Mouse (Mus musculus) heart, postnatal 4 days (tissue): ENCODE data around the gene Lce6a. TPM values are rescaled to one million over a fixed set of nuclear protein-coding genes. Genes with fewer than 3 reads are reported as not detected.

Source experiments
- DNase-seq: peaks from one replicate; pipeline ENCODE4 v3.0.0; 2021
- total RNA-seq, 2 experiments: library from RNA; stranded (reverse); gene quantifications; 2 replicates each; pipeline ENCODE4 v1.2.3; 2021

Gene Lce6a
- not detected for total RNA-seq

DNA sequence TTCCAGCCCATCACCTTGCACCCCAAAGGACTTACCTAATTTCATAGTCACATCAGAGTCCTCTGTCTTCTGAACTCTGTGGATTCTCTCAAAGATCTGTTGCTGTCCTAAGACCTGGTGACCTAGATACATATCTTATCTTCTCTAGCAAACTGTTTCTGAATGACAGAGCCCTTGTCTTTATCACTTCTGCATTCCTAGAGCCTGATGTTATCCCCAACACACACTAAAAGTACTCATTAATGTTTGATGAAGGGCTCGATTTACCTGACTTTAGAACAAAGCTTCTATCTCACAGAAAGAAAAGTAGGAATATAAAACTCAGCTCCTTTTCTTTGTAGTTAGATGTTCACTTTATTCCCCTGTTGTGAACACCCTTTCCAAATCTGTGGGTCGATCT lies at the start of gene Lce6a:
Gene Lce6a, minus strand, starts transcription at position 101 of the 400 bp plus-strand sequence.
- no peak for DNase-seq

DNA sequence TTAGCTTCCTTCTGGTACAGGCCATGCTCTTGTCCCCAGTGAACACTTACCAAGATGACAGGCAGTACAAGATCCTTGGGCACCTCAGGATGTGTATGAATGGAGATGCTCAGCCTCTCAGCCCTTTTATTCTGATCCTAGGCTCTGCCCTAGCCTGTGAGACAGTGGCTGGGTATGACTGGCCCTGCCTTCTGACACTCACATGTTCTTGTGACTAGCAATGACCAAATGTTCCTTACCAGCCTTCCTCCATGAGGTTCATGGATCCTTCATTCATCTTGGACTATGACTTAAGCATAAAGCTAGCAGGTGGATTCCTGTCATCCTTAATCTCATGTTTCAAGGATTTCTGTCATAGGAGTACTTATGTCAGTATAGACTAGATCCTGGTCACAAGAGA lies 48.8 kb upstream of the Lce6a start, which contains the start of gene Lce1a2:
Gene Lce1a2, minus strand, starts transcription at position 101 of the 400 bp plus-strand sequence.
- DNase-seq, result no peak

DNA sequence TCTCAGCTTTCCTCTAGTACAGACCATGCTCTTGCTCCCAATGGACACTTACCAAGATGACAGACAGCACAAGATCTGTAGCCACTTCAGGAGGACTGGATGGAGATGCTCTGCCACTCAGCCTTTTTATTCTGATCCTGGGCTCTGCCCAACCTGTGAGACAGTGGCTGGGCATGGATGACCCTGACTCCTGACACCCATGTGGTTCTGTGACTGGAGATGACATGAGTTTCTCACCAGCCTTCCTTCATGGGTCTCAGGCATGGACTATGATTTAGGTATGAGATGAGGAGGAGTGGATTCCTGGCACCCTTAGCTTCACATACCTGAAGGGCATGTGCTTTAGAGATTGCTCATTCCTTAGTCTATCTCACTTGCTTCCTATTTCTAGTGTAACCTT lies 35.4 kb upstream of the Lce6a start, which contains the start of gene Lce1b:
Gene Lce1b, minus strand, starts transcription at position 101 of the 400 bp plus-strand sequence.
- no peak for DNase-seq

DNA sequence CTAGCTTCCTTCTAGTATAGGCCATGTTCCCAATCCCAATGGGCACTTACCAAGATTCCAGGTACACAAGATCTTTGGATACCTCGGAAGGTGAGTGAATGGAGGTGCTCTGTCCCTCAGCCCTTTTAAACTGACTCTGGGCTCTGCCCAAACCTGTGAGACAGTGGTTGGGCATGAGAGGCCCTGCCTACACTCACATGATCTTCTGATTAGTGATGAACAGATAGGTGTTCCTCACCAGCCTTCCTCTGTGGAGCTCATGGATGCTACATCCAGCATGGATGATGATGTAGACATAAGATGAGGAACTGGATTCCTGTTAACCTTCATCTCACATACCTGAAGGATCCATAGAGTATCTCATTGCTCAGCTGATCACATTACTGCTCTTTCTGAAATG lies 26.7 kb upstream of the Lce6a start, which contains the start of gene Lce1a1:
Gene Lce1a1, minus strand, starts transcription at position 101 of the 400 bp plus-strand sequence.
- no peak for DNase-seq

DNA sequence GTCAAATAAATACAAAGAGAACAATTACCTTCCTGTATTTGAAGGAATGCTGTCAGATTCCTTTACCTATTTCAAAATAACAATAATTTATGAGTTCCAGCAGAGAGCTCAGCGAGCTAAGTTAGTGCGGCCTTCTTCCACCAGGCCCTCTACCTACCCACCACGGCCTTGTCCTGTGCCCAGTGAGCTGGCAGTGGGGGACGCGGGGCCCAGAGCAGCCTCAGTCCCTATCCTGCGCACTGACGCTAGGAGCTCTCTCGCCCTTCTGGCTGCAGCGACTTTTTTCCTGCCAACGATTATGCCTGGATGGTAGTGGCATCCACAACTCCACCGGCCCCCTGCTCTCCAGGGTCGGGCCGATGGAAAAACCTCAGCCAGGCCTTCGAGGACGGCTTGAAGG lies 18.4 kb upstream of the Lce6a start:
- no peak for DNase-seq

DNA sequence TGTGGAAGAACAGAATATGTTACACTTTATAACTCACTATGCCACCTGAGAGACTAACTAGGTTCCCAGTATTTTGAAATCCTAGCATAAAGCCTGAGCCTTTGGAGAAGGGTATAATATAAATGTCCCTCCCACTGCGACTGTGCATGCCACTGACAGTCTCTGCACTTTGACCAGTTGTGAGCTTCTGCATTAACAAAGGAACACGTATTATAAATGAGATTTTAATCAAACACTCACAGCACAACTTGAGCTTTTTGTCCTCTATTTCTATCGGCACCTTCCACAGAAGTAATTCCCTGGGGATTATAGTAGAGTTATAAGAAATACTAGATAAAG lies 17.2 kb upstream of the Lce6a start:
- no peak for DNase-seq

DNA sequence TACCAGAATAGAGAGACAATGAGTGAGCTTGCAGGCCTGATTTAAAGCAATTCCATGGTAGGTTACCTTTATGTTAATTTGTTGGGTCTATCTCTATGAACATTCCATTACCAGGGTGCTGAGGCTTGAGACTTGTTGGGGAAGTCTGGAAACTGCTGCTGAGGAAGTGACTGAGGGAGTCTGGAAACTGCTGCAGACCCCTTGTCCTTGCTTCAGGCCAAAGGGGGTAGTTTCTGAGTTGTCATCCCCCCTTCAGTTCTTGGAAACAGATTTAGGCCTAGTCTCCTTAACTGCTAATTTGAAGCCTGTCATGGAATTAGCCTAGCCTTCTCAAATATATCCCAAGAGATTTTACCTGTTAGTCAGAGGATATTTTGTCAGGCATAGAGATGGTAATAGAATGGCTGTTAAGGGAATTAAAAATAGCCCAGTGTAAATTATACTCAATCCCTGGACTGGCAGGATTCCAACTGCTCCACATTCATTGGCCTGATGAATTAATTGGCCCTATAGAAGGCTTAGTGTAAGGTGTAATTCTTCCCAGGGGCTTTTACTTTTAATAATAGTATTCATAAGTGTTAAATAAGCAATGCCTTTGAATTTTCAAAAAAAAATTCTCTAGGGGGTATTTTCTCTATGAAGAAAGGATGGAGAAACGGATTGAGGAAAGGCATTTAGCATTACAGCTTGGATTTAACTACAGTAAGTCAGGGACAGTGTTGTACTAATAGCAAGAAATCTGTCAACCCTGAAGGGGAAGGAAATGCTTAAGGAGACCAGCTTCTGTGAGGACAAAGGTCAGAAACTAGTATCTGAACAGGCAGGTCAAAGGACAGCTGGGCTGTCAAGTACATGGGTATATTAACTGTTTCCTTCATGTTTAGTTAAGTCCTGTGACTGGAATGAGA lies 16.5 kb upstream of the Lce6a start:
- no peak for DNase-seq

DNA sequence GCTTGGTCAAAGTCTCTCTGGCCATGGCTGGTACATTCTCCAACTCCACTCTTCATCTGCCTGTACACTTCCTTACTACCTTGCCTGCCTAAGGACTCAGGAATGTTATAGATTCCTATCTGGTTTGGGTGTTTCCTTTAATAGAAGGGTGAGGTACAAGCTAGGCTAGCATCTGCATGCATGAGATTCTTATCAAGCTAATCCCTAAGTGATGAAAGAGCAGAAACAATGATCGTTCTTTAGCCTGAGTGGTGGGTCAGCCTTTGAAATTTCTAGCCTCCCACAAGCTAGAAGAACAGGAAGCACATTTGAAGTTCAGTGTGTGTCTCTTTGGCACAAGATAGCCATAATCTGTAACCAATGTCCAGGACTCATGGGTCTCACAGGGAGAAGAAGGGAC lies 11.7 kb downstream of the Lce6a start:
- DNase-seq, result no peak

DNA sequence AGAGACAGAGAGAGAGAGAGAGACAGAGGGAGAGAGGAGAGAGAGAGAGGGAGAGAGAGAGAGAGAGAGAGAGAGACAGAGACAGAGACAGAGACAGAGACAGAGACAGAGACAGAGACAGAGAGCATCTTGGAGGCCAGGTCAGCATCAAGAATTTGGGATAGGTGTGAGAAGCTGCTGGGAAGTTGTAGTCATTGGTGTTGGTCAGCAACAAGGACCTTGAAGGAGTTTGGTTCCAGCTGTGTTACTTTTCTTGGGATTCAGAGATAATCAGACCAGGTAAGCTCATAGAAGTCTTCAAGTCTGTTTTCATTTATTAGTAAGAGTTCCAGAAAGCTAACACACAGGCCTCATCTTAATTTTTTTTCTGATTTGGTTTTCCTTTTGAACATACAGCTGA lies 14.1 kb downstream of the Lce6a start, which contains the start of gene 2210017I01Rik:
Gene 2210017I01Rik, minus strand, starts transcription at position 101 of the 400 bp plus-strand sequence.
- DNase-seq, result no peak

DNA sequence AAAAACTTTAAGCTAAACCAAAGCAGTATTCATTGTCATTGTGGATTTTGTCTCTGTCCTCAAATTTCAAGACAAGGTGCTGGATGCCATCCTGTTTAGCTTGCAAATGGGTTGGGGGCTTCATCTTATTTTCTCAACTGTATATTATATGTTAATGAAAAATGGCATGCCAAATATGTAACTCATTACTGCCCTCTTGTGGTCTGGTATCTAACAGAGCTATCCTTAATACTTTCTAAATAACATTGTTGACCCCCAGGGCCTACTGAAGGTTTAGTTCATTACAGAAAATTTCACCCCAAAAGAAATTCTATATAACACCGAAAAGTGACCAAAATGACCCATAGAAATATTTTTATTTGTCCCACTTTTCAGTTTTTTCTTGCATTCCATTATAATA lies 19.3 kb downstream of the Lce6a start:
- no peak for DNase-seq

DNA sequence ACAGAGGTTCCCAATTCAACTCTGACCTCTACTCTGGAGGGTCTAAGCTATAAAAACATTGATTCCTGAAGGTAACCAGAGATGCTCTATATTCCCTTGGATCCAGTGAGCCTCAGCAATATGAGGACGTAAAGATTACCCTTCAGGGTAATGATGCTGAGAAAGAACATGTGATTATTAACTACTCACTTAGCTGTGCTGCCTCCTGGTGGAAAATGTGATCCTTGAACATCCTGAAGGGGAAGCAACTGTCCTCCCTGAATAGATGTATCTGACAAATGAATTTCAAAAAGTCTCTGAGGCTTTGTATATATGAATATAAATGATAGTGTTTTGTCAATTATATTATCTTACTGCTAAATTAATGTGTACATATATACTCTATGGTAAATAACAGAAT lies 21.0 kb downstream of the Lce6a start:
- no peak for DNase-seq

DNA sequence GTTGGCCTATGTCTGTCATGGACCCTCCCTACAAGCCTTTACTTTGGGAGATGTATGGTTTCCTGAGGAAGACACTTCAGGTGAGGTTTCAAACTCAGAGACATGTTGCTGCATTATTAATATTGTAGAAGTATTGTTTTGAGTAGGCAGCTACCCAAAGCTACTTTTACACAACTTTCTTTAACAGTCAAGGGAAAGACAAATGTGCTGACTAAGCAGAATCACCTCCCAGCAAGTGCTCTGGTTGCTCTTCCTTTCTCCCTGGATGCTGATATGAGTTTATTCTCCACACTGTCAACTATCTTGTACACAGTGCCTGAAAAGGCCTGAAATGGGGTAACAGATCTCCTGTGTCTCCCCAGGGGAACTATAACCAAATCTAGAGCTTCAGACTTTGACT lies 21.5 kb downstream of the Lce6a start:
- no peak for DNase-seq

DNA sequence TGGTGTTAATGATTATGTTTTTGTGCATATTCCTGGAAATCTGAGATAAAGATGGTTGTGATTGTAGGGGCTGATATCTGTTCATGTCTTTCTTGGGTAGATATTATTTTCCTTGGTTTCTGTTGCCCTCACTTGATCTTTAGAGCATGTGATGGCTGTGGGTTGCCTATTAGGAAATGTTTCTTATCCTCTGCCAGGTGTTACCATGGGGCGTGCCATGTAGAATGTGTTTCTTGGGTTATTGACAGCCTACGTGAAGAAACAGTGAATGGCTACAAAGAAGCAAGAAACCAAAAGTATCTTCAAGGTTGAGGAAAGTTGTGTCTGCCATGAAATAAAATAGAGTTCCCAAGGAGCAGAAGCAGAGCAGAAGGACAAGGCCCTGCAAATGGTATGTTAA lies 23.0 kb downstream of the Lce6a start:
- DNase-seq, result no peak

DNA sequence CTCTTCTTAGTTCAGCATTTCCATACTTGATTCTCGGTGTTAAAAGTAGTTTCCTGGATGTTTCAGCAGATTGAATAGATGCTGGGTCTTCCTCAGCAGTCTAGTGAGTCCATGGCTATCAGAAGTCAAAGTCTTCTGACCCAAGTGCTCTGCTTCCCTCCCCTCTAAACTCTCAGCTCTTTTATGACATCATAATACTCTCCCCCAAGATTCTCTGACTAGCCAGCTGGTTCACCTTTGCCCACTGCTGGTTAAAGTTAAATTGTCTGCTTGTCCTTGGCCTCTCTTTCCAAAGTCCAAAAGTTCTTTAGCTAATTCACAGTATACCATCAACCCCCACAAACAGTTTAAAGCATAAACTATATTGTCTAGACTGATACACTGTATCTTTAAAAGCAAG lies 32.6 kb downstream of the Lce6a start, which contains the start of gene Smcp:
Gene Smcp, minus strand, starts transcription at position 140 of the 400 bp plus-strand sequence.
- DNase-seq, result no peak

DNA sequence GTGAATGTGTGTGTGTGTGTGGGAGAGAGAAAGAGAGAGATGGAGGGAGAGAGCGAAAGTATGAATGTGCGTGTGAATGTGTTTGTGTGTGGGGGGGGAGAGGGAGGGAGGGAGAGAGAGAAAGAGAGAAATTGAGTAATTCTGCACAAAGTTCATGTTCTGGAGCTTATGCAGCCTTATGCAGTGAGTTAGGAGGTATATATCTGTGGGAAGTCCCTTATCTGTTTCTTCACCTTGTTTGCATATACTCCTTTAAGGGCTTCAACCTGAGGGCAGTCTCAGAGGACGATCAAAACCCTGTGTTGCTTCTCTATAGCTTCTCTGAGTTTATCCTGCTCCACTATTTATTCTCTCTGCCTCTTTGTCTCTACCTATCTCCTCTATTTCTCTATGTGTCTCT lies 34.3 kb downstream of the Lce6a start:
- DNase-seq, result no peak

DNA sequence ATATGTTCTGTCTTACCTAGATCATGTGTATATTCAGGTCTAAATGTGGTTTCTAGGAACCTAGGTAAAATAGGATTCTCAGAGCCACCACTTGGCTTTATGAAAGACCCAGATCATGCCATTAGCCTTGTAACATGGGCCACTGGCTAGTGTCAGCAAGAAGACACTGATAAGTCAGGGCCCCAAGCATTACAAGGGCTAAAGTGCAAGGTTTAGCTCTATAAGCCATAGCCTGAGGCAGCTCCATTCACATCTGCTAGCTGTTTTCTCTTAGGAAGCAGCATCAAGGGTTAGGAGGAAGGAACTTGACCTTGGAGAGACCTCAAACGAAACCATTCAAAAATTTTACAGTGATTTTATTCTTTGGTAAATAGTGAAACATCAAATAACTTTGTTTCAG lies 36.4 kb downstream of the Lce6a start:
- DNase-seq, result no peak

DNA sequence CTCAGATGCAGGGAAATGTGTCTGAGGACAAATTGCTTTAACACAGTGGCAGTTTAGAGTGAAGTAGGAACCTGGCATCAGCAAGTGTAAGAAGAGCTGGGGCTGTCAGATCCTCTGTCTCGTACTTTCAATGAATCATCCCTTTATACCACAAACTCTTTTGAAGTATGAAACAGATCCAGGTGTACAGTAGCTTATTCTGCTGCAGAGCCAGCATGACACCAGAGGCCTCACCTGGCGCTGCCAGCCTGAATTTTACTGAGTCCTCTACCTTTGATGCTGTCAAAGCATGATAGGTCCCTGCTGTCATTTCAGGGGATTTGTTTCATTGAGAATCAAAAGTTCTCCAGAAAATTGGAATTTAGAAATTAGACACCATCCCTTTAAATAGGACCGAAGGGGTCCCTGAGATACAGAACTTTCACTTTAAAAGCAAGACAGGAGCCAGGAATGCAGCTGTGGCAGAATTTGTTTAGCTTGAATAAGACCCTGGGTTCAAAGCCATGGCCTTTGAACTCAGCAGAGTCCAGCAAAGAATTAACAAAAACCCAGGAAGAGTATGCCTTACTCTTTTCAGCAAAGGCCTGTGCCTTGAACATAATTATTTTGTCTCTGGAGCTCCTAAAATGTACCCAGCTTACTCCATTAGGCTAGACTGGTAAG lies 38.2 kb downstream of the Lce6a start:
- no peak for DNase-seq

DNA sequence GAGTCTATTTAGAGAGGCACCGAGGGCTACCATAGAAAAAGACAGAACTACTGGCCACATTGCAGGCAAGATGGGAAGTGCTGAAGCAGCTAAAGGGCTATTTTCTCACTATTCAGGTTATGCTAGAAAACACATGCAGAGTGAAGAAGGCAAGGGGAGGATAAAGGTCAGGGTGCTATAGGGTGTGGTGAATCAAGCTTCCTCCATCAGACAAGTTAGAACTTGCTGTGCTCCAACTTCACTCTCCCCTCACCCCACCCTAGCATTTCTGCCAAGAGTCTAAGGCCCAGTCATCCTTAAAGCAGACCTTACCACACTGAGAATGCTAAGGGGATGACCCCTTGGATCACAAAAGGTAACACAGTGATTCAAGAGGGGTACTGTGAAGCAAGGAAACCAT lies 42.0 kb downstream of the Lce6a start:
- no peak for DNase-seq

DNA sequence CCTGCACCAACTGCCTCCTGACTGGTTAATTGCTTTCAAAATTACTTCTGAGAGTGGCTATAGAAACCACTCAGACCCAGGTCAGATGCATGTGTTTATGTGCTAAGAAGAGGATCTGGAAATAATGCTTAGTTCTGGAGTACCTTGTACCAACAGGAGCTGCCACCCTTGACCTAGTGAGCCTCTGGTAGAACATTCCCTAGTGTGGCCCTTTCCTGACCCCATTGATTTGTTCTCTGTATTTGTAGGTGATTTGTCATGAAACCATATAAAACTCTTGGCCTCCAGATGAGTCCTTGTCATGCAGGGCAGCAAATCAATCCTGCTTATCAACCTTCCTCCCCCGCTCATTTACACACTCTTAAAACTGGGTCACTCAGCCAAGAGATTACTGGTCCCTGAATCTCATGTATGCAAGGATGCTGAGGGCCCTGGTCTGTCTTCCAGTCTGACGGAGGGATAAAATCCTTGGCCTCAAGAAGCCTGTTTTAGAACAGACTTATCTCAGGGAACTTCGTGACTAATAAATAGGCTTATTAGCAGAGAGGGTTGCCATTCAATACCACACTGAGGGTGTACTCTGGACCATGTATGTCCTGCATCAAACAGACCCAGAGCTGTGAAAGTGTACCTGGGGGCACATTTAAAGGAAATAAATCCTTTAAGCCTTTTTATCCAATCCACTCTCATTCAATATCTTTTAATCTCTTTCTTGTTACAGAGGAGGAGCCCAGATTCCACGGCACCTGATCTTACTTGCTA lies 42.6 kb downstream of the Lce6a start:
- no peak for DNase-seq

DNA sequence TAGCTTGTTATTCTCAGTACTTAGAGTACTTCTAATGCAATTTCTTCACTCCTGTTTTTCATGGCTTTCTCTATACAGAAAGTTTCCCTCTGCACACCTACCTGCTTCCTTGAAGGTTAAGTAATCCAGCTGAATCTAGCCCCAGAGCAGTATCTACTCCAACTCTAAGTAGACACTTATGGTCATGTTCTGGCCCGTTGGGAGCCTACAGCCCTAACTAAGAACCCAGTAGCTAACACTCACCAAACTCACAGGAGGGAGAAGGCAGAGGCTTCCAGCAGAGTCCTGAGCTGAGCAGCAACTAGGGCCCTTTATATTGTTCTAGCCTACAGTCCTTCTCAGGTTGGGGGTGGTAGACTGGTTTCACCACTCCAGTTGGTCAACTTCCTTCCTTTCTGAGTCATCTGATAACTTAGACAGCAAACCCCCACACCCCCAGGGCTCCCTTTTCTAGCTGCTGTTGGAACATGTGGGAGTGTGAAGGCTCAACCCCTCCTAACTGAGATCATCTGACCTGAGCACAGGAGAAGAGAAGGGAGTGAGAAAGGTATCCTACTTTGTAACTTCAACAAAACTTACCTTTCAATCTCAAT lies 47.9 kb downstream of the Lce6a start, which contains the start of gene Ivl:
Gene Ivl, minus strand, starts transcription at position 287 of the 593 bp plus-strand sequence.
- DNase-seq, result no peak

DNA sequence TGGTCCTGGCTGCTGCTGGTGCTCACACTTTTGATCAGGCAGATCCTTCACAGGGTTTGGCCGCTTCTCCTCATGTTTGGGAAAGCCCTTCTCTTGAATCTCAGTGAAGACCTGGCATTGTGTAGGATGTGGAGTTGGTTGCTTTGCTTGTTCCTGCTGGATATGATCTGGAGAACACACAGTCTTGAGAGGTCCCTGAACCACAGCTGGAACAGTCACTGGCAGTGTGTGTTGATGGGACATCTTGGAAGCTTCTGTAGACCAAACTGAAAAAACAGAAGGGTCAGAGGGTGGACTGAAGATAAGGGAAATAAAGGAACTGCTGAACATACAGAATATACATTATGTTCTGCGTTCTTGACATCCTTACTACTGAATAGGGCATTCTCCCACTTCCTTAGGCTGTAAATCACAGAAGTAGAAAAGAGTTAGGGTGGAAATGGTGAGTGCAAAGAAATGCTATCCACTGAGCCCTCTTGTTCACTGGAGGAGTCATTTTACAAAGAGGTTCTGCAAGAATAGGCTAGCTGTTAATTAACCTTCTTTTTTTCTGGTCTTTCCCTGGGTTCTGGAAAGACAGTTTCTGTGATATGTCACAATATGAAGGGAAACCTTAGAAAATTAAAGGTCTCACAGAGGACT lies 48.8 kb downstream of the Lce6a start:
- DNase-seq, result no peak
